Mouse (Mus musculus): ENCODE measurements at regions not wholly inside any gene's neighbourhood (a gene's known extent, or its start where the extent isn't known, plus 50 kb on each side); places are given as distances from the start of the nearest gene placed in this dataset.

GRCm38 (mm10) chr10:72347949-72348663 lies 306.5 kb upstream of the Zwint start:
- Histone ChIP-seq H3K36me3 (ENCODE audit: control insufficient read depth, insufficient read depth, low read length) (no peaks in the 10 kb centered on the region), H3K4me2 (replicated peaks; ENCODE audit: low read depth, low read length, severe bottlenecking) (no peak overlapping the region), H3K9me3 (ENCODE audit: control insufficient read depth, low read length) (no peaks in the 10 kb centered on the region), H3K9ac (ENCODE audit: low read depth, low read length, severe bottlenecking) (no peak overlapping the region), H3K4me3 (replicated peaks; ENCODE audit: low read length) (no peak overlapping the region), H3K27me3 (ENCODE audit: control insufficient read depth, insufficient read depth, low read length) (no peaks in the 10 kb centered on the region), H3K4me1 (ENCODE audit: control insufficient read depth, insufficient read depth, low read length) (no peaks in the 10 kb centered on the region), H3K27ac (replicated peaks; ENCODE audit: low read depth, low read length) (no peak overlapping the region)
- TF ChIP-seq POLR2A (IDR thresholded peaks at IDR 0.05; ENCODE audit: borderline replicate concordance, extremely low read depth, insufficient read depth, insufficient read length), result no peak
- WGBS, result 92% methylated on average over 2 of the region's 2 CpGs
- DNase-seq (ENCODE audit: low spot score), result no peak
- no peak for ATAC-seq (ENCODE audit: low FRiP score, low read depth)

GRCm38 (mm10) chr10:72352810-72353209 lies 301.8 kb upstream of the Zwint start:
- no peak overlapping the region for H3K9ac ChIP-seq (ENCODE audit: low read depth, low read length, severe bottlenecking)
- no peak overlapping the region for H3K27ac ChIP-seq (replicated peaks; ENCODE audit: low read depth, low read length)
- H3K27me3 ChIP-seq (ENCODE audit: control insufficient read depth, insufficient read depth, low read length), result no peaks in the 10 kb centered on the region
- no peaks in the 10 kb centered on the region for H3K36me3 ChIP-seq (ENCODE audit: control insufficient read depth, insufficient read depth, low read length)
- ATAC-seq (ENCODE audit: low FRiP score, low read depth), result no peak
- H3K9me3 ChIP-seq (ENCODE audit: control insufficient read depth, low read length), result no peaks in the 10 kb centered on the region
- no peak overlapping the region for H3K4me3 ChIP-seq (replicated peaks; ENCODE audit: low read length)
- H3K4me1 ChIP-seq (ENCODE audit: control insufficient read depth, insufficient read depth, low read length), result no peaks in the 10 kb centered on the region
- no peak for TF ChIP-seq POLR2A (IDR thresholded peaks at IDR 0.05; ENCODE audit: borderline replicate concordance, extremely low read depth, insufficient read depth, insufficient read length)
- no peak for DNase-seq (ENCODE audit: low spot score)
- no peak overlapping the region for H3K4me2 ChIP-seq (replicated peaks; ENCODE audit: low read depth, low read length, severe bottlenecking)

- no peaks in the 10 kb centered on the region for H3K4me1 ChIP-seq (ENCODE audit: control insufficient read depth, insufficient read depth, low read length)
- H3K4me3 ChIP-seq (replicated peaks; ENCODE audit: low read length), result no peak overlapping the region
- TF ChIP-seq POLR2A (IDR thresholded peaks at IDR 0.05; ENCODE audit: borderline replicate concordance, extremely low read depth, insufficient read depth, insufficient read length), result no peak
- ATAC-seq (ENCODE audit: low FRiP score, low read depth), result no peak
- H3K36me3 ChIP-seq (ENCODE audit: control insufficient read depth, insufficient read depth, low read length), result no peaks in the 10 kb centered on the region
- no peak overlapping the region for H3K4me2 ChIP-seq (replicated peaks; ENCODE audit: low read depth, low read length, severe bottlenecking)
- 83% methylated on average over 2 of the region's 2 CpGs for WGBS
- DNase-seq (ENCODE audit: low spot score), result no peak
- H3K9me3 ChIP-seq (ENCODE audit: control insufficient read depth, low read length), result no peaks in the 10 kb centered on the region
- H3K27ac ChIP-seq (replicated peaks; ENCODE audit: low read depth, low read length), result no peak overlapping the region
- no peak overlapping the region for H3K9ac ChIP-seq (ENCODE audit: low read depth, low read length, severe bottlenecking)
- H3K27me3 ChIP-seq (ENCODE audit: control insufficient read depth, insufficient read depth, low read length), result no peaks in the 10 kb centered on the region
Measured at GRCm38 (mm10) chr10:72353515-72353914, 301.1 kb upstream of the Zwint start.

- 86% methylated on average over 1 of the region's 1 CpGs for WGBS
- no peak for TF ChIP-seq POLR2A (IDR thresholded peaks at IDR 0.05; ENCODE audit: borderline replicate concordance, extremely low read depth, insufficient read depth, insufficient read length)
Measured at GRCm38 (mm10) chr10:72383351-72383750, 271.3 kb upstream of the Zwint start.

GRCm38 (mm10) chr10:72384826-72385225 lies 269.8 kb upstream of the Zwint start:
- no peak overlapping the region for H3K4me3 ChIP-seq (replicated peaks; ENCODE audit: low read length)
- no peak overlapping the region for H3K9ac ChIP-seq (ENCODE audit: low read depth, low read length, severe bottlenecking)
- no peak overlapping the region for H3K27ac ChIP-seq (replicated peaks; ENCODE audit: low read depth, low read length)
- ATAC-seq (ENCODE audit: low FRiP score, low read depth), result no peak
- TF ChIP-seq POLR2A (IDR thresholded peaks at IDR 0.05; ENCODE audit: borderline replicate concordance, extremely low read depth, insufficient read depth, insufficient read length), result no peak
- DNase-seq (ENCODE audit: low spot score), result no peak
- WGBS, result 54% methylated on average over 1 of the region's 1 CpGs
- H3K9me3 ChIP-seq (ENCODE audit: control insufficient read depth, low read length), result no peaks in the 10 kb centered on the region
- H3K4me1 ChIP-seq (ENCODE audit: control insufficient read depth, insufficient read depth, low read length), result no peaks in the 10 kb centered on the region
- H3K36me3 ChIP-seq (ENCODE audit: control insufficient read depth, insufficient read depth, low read length), result no peaks in the 10 kb centered on the region
- H3K27me3 ChIP-seq (ENCODE audit: control insufficient read depth, insufficient read depth, low read length), result no peaks in the 10 kb centered on the region
- H3K4me2 ChIP-seq (replicated peaks; ENCODE audit: low read depth, low read length, severe bottlenecking), result no peak overlapping the region

More at GRCm38 (mm10) chr10:72383351-72383750, 271.3 kb upstream of the Zwint start:
- Histone ChIP-seq H3K9ac (ENCODE audit: low read depth, low read length, severe bottlenecking) (no peak overlapping the region), H3K27ac (replicated peaks; ENCODE audit: low read depth, low read length) (no peak overlapping the region), H3K4me3 (replicated peaks; ENCODE audit: low read length) (no peak overlapping the region), H3K4me1 (ENCODE audit: control insufficient read depth, insufficient read depth, low read length) (no peaks in the 10 kb centered on the region), H3K4me2 (replicated peaks; ENCODE audit: low read depth, low read length, severe bottlenecking) (no peak overlapping the region), H3K36me3 (ENCODE audit: control insufficient read depth, insufficient read depth, low read length) (no peaks in the 10 kb centered on the region), H3K27me3 (ENCODE audit: control insufficient read depth, insufficient read depth, low read length) (no peaks in the 10 kb centered on the region), H3K9me3 (ENCODE audit: control insufficient read depth, low read length) (no peaks in the 10 kb centered on the region)
- DNase-seq (ENCODE audit: low spot score) (no peak), ATAC-seq (ENCODE audit: low FRiP score, low read depth) (no peak)
